Mouse (Mus musculus) embryonic facial prominence, embryonic 14.5 days (tissue): ENCODE measurements at regions not wholly inside any gene's neighbourhood (a gene's known extent, or its start where the extent isn't known, plus 50 kb on each side); places are given as distances from the start of the nearest gene placed in this dataset.
"Not testable (repeated sequence)": the region's sequence is repeated elsewhere in the genome, so short reads cannot be mapped to it uniquely, and the experiment has no call there.

Experiments used
- ATAC-seq: fragments of 200-750 bp; cut with Nextera tagmentation; 2 replicates; pipeline ENCODE4 v1.8.0; 2017; ENCODE audit warnings: low read depth, moderate number of reproducible peaks, moderate TSS enrichment
- DNase-seq: peaks from one replicate; pipeline ENCODE4 v3.0.0-alpha.2; 2015; ENCODE audit warnings: low spot score
- H3K27ac ChIP-seq: fragments of 300-500 bp; sonication (generic); replicated peaks from 2 replicates; pipeline ENCODE4 v1.5.1; 2014; ENCODE audit warnings: low read depth, mild to moderate bottlenecking, low read length, moderate library complexity
- H3K27me3 ChIP-seq: fragments of 300-500 bp; sonication (generic); replicated peaks from 2 replicates; pipeline ENCODE4 v1.6.1; 2014; ENCODE audit warnings: low read length; ENCODE audit not compliant: control insufficient read depth, insufficient read depth
- H3K36me3 ChIP-seq: fragments of 300-500 bp; sonication (generic); 2 replicates; pipeline ENCODE4 v1.6.1; 2014; ENCODE audit warnings: low read length, mixed read lengths; ENCODE audit not compliant: control insufficient read depth, insufficient read depth
- H3K4me1 ChIP-seq: fragments of 300-500 bp; sonication (generic); 2 replicates; pipeline ENCODE4 v1.6.1; 2014; ENCODE audit warnings: antibody characterized with exemption, low read length; ENCODE audit not compliant: control insufficient read depth, insufficient read depth
- H3K4me2 ChIP-seq: fragments of 300-500 bp; sonication (generic); 2 replicates; pipeline ENCODE4 v1.6.1; 2014; ENCODE audit warnings: low read depth, mild to moderate bottlenecking, low read length, moderate library complexity, mixed read lengths
- H3K4me3 ChIP-seq: fragments of 300-500 bp; sonication (generic); 2 replicates; pipeline ENCODE4 v1.5.1; 2014; ENCODE audit warnings: low read depth, mild to moderate bottlenecking, low read length
- H3K9ac ChIP-seq: fragments of 300-500 bp; sonication (generic); 2 replicates; pipeline ENCODE4 v1.6.1; 2014; ENCODE audit warnings: low read depth, mild to moderate bottlenecking, low read length, moderate library complexity, mixed read lengths
- H3K9me3 ChIP-seq: fragments of 300-500 bp; sonication (generic); 2 replicates; pipeline ENCODE4 v1.6.1; 2016; ENCODE audit warnings: low read length; ENCODE audit not compliant: control insufficient read depth
- WGBS: fragments of 180-500 bp; shearing (Covaris S2); extraction: QIAGEN DNeasy Blood & Tissue Kit; methylation state at CpG from one replicate; pipeline ENCODE4 v1.1.7; 2014; 5-methylcytosine and 5-hydroxymethylcytosine counted together

- 79% methylated on average over 5 of the region's 5 CpGs for WGBS
- no peak for ATAC-seq
- H3K36me3 ChIP-seq: no peaks in the 10 kb centered on the region
- H3K9me3 ChIP-seq: no peaks in the 10 kb centered on the region
- H3K27me3 ChIP-seq: no peaks in the 10 kb centered on the region
- no peak for DNase-seq
- H3K4me2 ChIP-seq: no peak overlapping the region
- H3K27ac ChIP-seq: no peak overlapping the region
- no peak overlapping the region for H3K4me3 ChIP-seq
- H3K9ac ChIP-seq: no peak overlapping the region
- no peaks in the 10 kb centered on the region for H3K4me1 ChIP-seq
Observed at GRCm38 (mm10) chr16:12859714-12860355, 249.6 kb upstream of the Ercc4 start.

GRCm38 (mm10) chr16:12862561-12862960 lies 246.9 kb upstream of the Ercc4 start:
- Histone ChIP-seq H3K9me3 (no peaks in the 10 kb centered on the region), H3K4me2 (no peak overlapping the region), H3K4me1 (no peaks in the 10 kb centered on the region), H3K9ac (no peak overlapping the region), H3K27me3 (no peaks in the 10 kb centered on the region), H3K36me3 (no peaks in the 10 kb centered on the region), H3K4me3 (no peak overlapping the region), H3K27ac (no peak overlapping the region)
- WGBS: 73% methylated on average over 5 of the region's 5 CpGs
- no peak for ATAC-seq
- DNase-seq: no peak

- DNase-seq, H3K9me3 ChIP-seq, H3K36me3 ChIP-seq, H3K27ac ChIP-seq, H3K27me3 ChIP-seq, ATAC-seq, H3K4me2 ChIP-seq, H3K4me1 ChIP-seq, H3K4me3 ChIP-seq, H3K9ac ChIP-seq: not testable (repeated sequence)
- 88% methylated on average over 5 of the region's 5 CpGs for WGBS
Observed at GRCm38 (mm10) chr16:12878326-12878725, 231.2 kb upstream of the Ercc4 start.

- no peak for DNase-seq
- Histone ChIP-seq H3K4me1 (no peaks in the 10 kb centered on the region), H3K27ac (no peak overlapping the region), H3K27me3 (no peaks in the 10 kb centered on the region), H3K36me3 (no peaks in the 10 kb centered on the region), H3K4me3 (no peak overlapping the region), H3K4me2 (no peak overlapping the region), H3K9ac (no peak overlapping the region), H3K9me3 (no peaks in the 10 kb centered on the region)
- no peak for ATAC-seq
- WGBS: 78% methylated on average over 8 of the region's 8 CpGs
Observed at GRCm38 (mm10) chr16:12880011-12880410, 229.5 kb upstream of the Ercc4 start.

GRCm38 (mm10) chr16:12880481-12880880 lies 229.0 kb upstream of the Ercc4 start:
- H3K27me3 ChIP-seq: no peaks in the 10 kb centered on the region
- no peak overlapping the region for H3K27ac ChIP-seq
- 84% methylated on average over 7 of the region's 7 CpGs for WGBS
- no peak overlapping the region for H3K9ac ChIP-seq
- no peak for DNase-seq
- H3K36me3 ChIP-seq: no peaks in the 10 kb centered on the region
- no peak overlapping the region for H3K4me2 ChIP-seq
- H3K4me1 ChIP-seq: no peaks in the 10 kb centered on the region
- H3K9me3 ChIP-seq: no peaks in the 10 kb centered on the region
- no peak overlapping the region for H3K4me3 ChIP-seq
- ATAC-seq: no peak

GRCm38 (mm10) chr16:12882690-12883089 lies 226.8 kb upstream of the Ercc4 start:
- Histone ChIP-seq H3K9me3 (no peaks in the 10 kb centered on the region), H3K36me3 (no peaks in the 10 kb centered on the region), H3K27ac (no peak overlapping the region), H3K4me2 (no peak overlapping the region), H3K9ac (no peak overlapping the region), H3K4me1 (no peaks in the 10 kb centered on the region), H3K4me3 (no peak overlapping the region), H3K27me3 (no peaks in the 10 kb centered on the region)
- DNase-seq (no peak), ATAC-seq (no peak)
- WGBS: 73% methylated on average over 1 of the region's 1 CpGs

- Histone ChIP-seq H3K27ac (no peak overlapping the region), H3K4me2 (no peak overlapping the region), H3K9me3 (no peaks in the 10 kb centered on the region), H3K27me3 (no peaks in the 10 kb centered on the region), H3K4me3 (no peak overlapping the region), H3K36me3 (no peaks in the 10 kb centered on the region), H3K4me1 (no peaks in the 10 kb centered on the region), H3K9ac (no peak overlapping the region)
- no peak for ATAC-seq
- no peak for DNase-seq
- 18% methylated on average over 3 of the region's 3 CpGs for WGBS
Observed at GRCm38 (mm10) chr16:12884556-12884955, 224.9 kb upstream of the Ercc4 start.

- H3K4me2 ChIP-seq: no peak overlapping the region
- WGBS: 68% methylated on average over 1 of the region's 1 CpGs
- DNase-seq (peak; percentile 50), ATAC-seq (no peak)
- H3K27me3 ChIP-seq: no peaks in the 10 kb centered on the region
- no peak overlapping the region for H3K27ac ChIP-seq
- H3K36me3 ChIP-seq: no peaks in the 10 kb centered on the region
- no peak overlapping the region for H3K4me3 ChIP-seq
- no peaks in the 10 kb centered on the region for H3K9me3 ChIP-seq
- no peaks in the 10 kb centered on the region for H3K4me1 ChIP-seq
- no peak overlapping the region for H3K9ac ChIP-seq
Observed at GRCm38 (mm10) chr16:12886127-12886526, 223.4 kb upstream of the Ercc4 start.

GRCm38 (mm10) chr16:12887381-12887780 lies 222.1 kb upstream of the Ercc4 start:
- Histone ChIP-seq H3K27me3 (no peaks in the 10 kb centered on the region), H3K27ac (no peak overlapping the region), H3K9me3 (no peaks in the 10 kb centered on the region), H3K4me3 (no peak overlapping the region), H3K9ac (no peak overlapping the region), H3K36me3 (no peaks in the 10 kb centered on the region), H3K4me1 (no peaks in the 10 kb centered on the region), H3K4me2 (no peak overlapping the region)
- WGBS: 54% methylated on average over 2 of the region's 2 CpGs
- no peak for DNase-seq
- no peak for ATAC-seq
